Mouse (Mus musculus) hindbrain, embryonic 15.5 days (tissue): ENCODE measurements around the gene Dnajc12. TPM values are rescaled to one million over a fixed set of nuclear protein-coding genes. Genes with fewer than 3 reads are reported as not detected.
A peak's percentile ranks its signal among the peaks of the same experiment; 100 is the strongest.
"Not testable (repeated sequence)": the region's sequence is repeated elsewhere in the genome, so short reads cannot be mapped to it uniquely, and the experiment has no call there.

Experiments
- ATAC-seq: fragments of 200-750 bp; cut with Nextera tagmentation; 2 replicates; pipeline ENCODE4 v1.8.0; 2017; ENCODE audit warnings: low read depth, moderate number of reproducible peaks, moderate TSS enrichment; ENCODE audit not compliant: low FRiP score
- H3K27ac ChIP-seq: fragments of 300-500 bp; sonication (generic); replicated peaks from 2 replicates; pipeline ENCODE4 v1.5.1; 2015; ENCODE audit warnings: mild to moderate bottlenecking, inconsistent platforms
- H3K27me3 ChIP-seq: fragments of 300-500 bp; sonication (generic); 2 replicates; pipeline ENCODE4 v1.6.1; 2015; ENCODE audit warnings: control low read depth, inconsistent platforms
- H3K36me3 ChIP-seq: fragments of 300-500 bp; sonication (generic); 2 replicates; pipeline ENCODE4 v1.6.1; 2015; ENCODE audit warnings: control low read depth, inconsistent platforms
- H3K4me1 ChIP-seq: fragments of 300-500 bp; sonication (generic); replicated peaks from 2 replicates; pipeline ENCODE4 v1.6.1; 2015; ENCODE audit warnings: control low read depth, inconsistent platforms
- H3K4me2 ChIP-seq: fragments of 300-500 bp; sonication (generic); 2 replicates; pipeline ENCODE4 v1.6.1; 2015; ENCODE audit warnings: moderate library complexity, mild to moderate bottlenecking, inconsistent platforms
- H3K4me3 ChIP-seq: fragments of 300-500 bp; sonication (generic); 2 replicates; pipeline ENCODE4 v1.5.1; 2015; ENCODE audit warnings: mild to moderate bottlenecking, inconsistent platforms
- H3K9ac ChIP-seq: fragments of 300-500 bp; sonication (generic); 2 replicates; pipeline ENCODE4 v1.6.1; 2015; ENCODE audit warnings: inconsistent platforms
- H3K9me3 ChIP-seq: fragments of 300-500 bp; sonication (generic); 2 replicates; pipeline ENCODE4 v1.6.1; 2016; ENCODE audit warnings: control low read depth, inconsistent platforms
- WGBS: fragments of 180-500 bp; shearing (Covaris S2); methylation state at CpG from one replicate; pipeline ENCODE4 v1.1.7; 2015; 5-methylcytosine and 5-hydroxymethylcytosine counted together
- polyA plus RNA-seq: library from polyadenylated mRNA; unstranded; fragments of >200 nt; fragmentation: Nextera tagmentation; extraction: Ambion mirVana; gene quantifications from 2 replicates; pipeline ENCODE4 v1.2.1, GENCODE M21; 2015

Gene Dnajc12
- polyA plus RNA-seq = 20.8 and 22.0 TPM in 2 replicates

DNA sequence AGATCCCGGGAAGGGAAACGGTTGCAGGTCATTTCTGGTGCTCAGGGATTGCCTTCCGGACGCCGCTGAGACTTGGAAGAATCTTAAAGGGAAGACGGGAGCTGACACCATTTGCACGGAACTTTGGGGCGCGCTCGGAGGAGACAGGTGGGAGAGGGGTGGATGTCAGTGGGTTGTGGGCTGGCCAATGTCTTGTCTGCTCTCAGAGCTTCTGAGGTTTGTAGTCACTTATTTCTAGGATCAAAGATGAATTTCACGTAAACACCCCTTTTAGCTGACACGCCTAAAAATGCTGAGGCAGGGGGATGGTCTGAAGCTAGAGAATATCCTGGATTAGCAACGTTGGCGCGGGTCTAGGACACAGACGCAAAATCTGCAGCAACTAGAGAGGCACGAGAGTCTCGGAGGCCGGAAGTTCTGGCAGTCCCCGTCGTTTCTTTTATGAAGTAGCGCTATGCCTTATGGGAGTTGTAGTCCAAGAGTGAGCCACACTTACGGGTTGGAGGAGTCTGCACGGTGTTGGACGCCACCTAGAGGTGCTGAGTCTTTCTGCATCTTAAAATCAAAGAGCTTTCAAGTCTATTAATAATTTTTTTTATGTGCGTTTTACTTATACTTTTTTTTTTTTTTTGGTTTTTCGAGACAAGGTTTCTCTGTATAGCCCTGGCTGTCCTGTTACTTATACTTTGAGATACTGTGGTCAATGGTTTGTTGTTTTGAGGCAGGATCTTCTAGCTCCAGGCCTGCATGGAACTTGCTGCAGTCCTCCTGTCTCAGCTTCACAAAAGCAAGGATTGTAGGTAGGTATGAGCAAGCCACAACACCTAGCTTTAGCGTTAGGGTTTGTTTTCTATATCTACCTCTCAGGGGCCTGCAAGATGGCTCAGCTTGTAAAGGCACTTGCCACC is at the start of gene Dnajc12:
TSS of gene Dnajc12 (plus strand) at position 72 of the 908 bp plus-strand sequence.
- peak; percentile 95 for ATAC-seq
- WGBS = under 1% methylated on average over 28 of the region's 28 CpGs
- peak within 1 kb of the TSS; percentile 75 for H3K27ac ChIP-seq

DNA sequence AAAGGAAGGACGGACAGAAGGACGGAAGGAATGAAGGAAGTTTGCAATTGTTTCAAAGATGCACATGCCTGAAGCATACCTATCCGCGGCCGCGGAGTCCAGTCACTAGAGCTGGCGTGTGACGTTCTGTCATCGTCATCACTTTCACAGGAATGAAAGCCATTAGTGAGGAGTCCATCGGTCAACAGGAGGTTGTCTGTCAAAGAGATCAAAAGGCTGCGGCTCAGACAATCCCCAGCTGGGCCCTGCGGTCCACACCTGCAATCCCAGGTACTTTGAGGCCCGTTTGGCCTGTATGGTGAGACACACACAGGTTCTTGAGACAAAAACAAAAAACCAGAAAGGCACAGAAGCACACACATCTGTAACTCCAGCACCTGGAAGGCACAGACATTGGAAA is 45.3 kb upstream of the Dnajc12 start:
- WGBS = 54% methylated on average over 13 of the region's 13 CpGs
- no peak for ATAC-seq
- Histone ChIP-seq H3K9ac (peak overlapping the region; percentile 32), H3K27ac (no peak overlapping the region), H3K4me3 (peak overlapping the region; percentile 87), H3K4me2 (peak overlapping the region; percentile 85), H3K36me3 (peaks cover 15% of the 10 kb centered on the region), H3K27me3 (no peaks in the 10 kb centered on the region), H3K4me1 (peaks cover 25% of the 10 kb centered on the region), H3K9me3 (no peaks in the 10 kb centered on the region)

More for the DNA sequence above, at the start of gene Dnajc12:
- H3K4me1 ChIP-seq = peaks cover 14% of the 10 kb centered on the region
- H3K4me2 ChIP-seq = peak within 1 kb of the TSS; percentile 92
- H3K9me3 ChIP-seq = no peaks in the 10 kb centered on the region
- H3K27me3 ChIP-seq = peaks cover 6% of the 10 kb centered on the region
- H3K4me3 ChIP-seq = peak within 1 kb of the TSS; percentile 62
- H3K9ac ChIP-seq = peak within 1 kb of the TSS; percentile 62
- H3K36me3 ChIP-seq = no peaks in the 10 kb centered on the region

DNA sequence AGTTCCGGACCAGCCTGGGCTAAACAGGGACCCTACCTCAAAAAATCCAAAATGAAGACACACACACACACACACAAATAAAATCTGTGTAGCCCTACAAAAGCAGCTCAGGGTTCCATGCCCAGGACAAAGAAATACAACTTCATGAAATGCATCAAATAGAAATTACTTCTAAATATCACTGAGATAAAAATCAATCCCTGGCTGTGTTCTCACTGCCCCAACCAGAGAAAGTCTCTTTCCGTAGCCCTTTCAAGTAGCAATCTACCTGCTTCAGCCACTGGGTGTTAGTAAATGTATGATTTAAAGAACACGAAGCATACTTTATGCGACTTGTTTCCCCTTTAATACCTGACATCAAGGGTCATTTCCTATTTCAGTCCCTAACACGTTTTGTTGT is 44.9 kb upstream of the Dnajc12 start:
- no peaks in the 10 kb centered on the region for H3K27me3 ChIP-seq
- whole genome bisulfite sequencing = 26% methylated on average over 5 of the region's 5 CpGs
- H3K9me3 ChIP-seq = no peaks in the 10 kb centered on the region
- peak overlapping the region; percentile 87 for H3K4me3 ChIP-seq
- peak overlapping the region; percentile 32 for H3K9ac ChIP-seq
- H3K27ac ChIP-seq = no peak overlapping the region
- H3K36me3 ChIP-seq = peaks cover 14% of the 10 kb centered on the region
- peak overlapping the region; percentile 85 for H3K4me2 ChIP-seq
- peaks cover 25% of the 10 kb centered on the region for H3K4me1 ChIP-seq
- no peak for ATAC-seq

DNA sequence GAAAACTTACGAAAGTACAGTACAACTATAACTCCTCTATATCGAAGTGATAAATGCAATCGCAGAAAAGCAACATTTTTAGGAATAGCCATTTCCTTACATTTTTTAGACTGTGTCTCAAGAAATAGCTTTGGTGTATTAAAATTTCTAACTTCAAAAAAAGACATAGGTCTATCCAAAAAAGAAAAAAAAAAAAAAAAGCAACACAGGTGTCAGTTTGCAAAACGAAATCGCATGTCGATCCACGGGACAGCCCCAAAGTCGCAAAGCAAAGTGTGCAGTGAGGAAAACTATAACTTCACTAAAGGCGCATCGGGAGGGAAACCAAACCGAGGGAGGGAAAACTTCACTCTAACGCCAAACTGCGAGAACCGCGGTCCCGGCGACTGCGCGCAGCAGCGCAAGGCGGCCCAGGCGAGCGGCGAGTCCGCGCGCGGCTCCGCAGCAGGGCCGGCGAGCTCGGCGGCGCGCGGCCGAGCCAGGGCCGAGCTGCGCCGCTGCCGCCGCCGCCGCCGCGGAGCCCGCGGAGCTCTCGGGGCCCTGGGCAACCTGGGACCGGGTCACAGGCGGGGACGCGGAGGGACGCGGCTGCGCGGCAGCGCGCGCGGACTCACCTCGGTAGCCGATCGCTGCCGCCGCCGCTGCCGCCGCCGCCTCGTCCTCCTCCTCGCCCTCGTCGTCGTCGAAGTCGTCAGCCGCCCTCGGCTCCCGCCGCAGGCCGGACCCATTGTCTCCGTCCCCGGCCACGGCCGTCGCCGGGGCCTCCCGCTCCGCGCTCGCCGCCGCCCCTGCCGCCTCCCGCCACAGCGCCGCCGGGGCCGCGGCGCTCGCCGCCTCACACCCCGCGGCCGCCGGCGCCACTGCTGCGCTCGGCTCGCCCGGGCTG is 44.0 kb upstream of the Dnajc12 start:
- H3K27me3 ChIP-seq = no peaks in the 10 kb centered on the region
- H3K4me3 ChIP-seq = peak overlapping the region; percentile 87
- peaks cover 10% of the 10 kb centered on the region for H3K36me3 ChIP-seq
- H3K4me2 ChIP-seq = peak overlapping the region; percentile 85
- peak overlapping the region; percentile 96 for H3K9ac ChIP-seq
- WGBS = 1% methylated on average over 99 of the region's 113 CpGs
- H3K4me1 ChIP-seq = peaks cover 25% of the 10 kb centered on the region
- peak overlapping the region; percentile 93 for H3K27ac ChIP-seq
- H3K9me3 ChIP-seq = no peaks in the 10 kb centered on the region
- ATAC-seq = peak; percentile 88

DNA sequence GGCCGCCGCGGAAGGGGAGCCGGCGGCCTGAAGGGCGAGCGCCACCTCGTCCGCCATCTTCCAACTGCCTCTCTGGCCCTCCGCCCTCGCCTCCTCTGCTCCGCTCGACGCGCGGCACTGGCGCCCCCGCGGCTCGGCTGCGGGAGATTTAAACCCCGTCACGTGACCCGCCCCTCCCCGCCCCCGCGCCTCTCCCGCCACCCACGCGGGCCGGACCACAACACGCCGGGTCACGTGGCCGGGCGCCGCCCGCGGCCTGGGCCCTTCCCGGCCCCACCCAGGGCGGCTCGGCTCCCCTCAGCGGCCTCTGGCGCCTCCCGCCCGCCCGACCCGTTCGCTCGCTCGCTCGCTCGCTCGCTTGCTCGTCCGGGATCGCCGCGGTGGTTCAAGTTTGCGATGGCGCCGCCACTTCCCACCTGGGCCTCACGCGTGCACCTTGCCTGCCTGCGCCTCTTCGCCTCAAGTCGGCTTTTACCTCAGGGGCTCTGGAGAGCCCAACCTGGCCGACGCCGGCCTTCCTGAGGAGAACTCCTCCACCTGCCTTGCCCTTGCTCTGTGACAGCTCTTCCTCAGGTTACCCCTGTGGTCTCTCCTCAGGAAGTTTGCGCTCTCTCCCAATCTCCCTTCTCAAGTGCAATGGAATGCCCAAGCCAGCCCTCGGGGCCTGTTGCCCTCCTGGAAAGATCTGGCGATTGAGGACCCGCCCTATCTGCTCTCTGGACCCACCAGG is 43.2 kb upstream of the Dnajc12 start:
- H3K4me2 ChIP-seq = peak overlapping the region; percentile 85
- peak; percentile 96 for ATAC-seq
- no peaks in the 10 kb centered on the region for H3K9me3 ChIP-seq
- H3K36me3 ChIP-seq = peaks cover 3% of the 10 kb centered on the region; the same call in 1 of the 2 replicates
- peak overlapping the region; percentile 93 for H3K27ac ChIP-seq
- WGBS = under 1% methylated on average over 66 of the region's 74 CpGs
- H3K9ac ChIP-seq = peak overlapping the region; percentile 96
- peak overlapping the region; percentile 87 for H3K4me3 ChIP-seq
- H3K27me3 ChIP-seq = no peaks in the 10 kb centered on the region
- H3K4me1 ChIP-seq = peaks cover 25% of the 10 kb centered on the region

DNA sequence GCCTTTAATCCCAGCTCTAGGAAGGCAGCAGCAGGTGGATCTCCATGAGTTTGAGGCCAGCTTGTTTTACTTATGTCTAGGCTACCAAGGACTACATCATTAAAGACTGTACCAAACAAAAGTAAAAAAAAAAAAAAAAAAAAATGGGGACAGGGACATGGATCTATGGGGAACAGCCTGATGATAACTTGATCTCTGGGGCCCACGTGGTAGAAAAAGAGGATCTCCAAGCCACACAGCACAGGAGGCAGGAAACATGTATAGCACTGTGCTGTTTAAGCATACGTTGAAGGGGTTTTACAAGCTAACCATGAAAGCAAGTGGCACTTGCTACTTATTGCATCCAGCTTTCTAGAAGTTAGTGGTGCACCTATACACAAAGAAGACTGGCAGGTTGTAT is 40.9 kb upstream of the Dnajc12 start:
- no peak overlapping the region for H3K9ac ChIP-seq
- WGBS = 87% methylated on average over 2 of the region's 2 CpGs
- no peaks in the 10 kb centered on the region for H3K36me3 ChIP-seq
- no peaks in the 10 kb centered on the region for H3K27me3 ChIP-seq
- ATAC-seq = no peak
- no peak overlapping the region for H3K4me3 ChIP-seq
- H3K27ac ChIP-seq = no peak overlapping the region
- H3K4me1 ChIP-seq = peaks cover 20% of the 10 kb centered on the region
- no peak overlapping the region for H3K4me2 ChIP-seq
- H3K9me3 ChIP-seq = no peaks in the 10 kb centered on the region

DNA sequence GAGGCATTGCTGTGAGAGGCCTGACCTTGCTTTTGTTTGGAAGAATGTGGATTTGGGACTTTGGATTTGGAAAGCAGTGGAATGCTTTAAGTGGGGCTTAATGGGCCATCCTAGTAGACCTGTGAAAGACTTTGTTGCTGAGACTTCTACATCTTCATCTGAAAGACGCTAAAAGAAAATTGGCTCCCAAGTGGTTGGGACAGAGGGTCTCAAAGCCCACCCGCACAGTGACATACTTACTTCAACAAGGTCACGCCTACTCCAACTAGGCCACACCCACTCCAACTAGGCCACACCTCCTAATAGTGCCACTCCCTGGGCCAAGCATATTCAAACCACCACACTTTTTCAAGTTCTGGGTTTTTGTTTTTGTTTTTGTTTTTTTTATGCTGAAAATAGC is 37.5 kb upstream of the Dnajc12 start:
- Histone ChIP-seq H3K9me3 (no peaks in the 10 kb centered on the region), H3K27me3 (no peaks in the 10 kb centered on the region), H3K4me2 (no peak overlapping the region), H3K36me3 (no peaks in the 10 kb centered on the region), H3K9ac (no peak overlapping the region), H3K4me3 (no peak overlapping the region), H3K27ac (no peak overlapping the region), H3K4me1 (no peaks in the 10 kb centered on the region; the same call in 1 of the 2 replicates)
- 95% methylated on average over 3 of the region's 3 CpGs for WGBS
- ATAC-seq = no peak

DNA sequence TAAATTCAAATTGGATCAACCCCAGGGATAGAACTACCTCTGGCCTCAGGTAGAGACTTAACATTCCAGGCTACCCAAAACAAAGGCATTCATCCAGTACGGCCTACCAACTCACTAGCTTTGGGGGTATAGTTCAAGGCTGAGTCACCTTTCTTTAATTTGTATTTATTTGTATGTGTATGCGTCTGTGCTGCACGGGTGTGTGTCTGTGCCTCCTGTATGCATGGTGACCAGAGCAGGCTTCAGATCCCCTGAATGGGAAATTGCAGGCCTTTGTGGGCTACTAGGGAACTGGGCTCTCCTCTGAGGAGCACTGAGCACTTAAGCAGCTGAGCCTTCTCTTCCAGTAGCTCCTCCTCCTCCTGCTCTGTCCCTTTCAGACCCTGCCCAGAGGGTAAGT is 34.0 kb upstream of the Dnajc12 start:
- H3K36me3 ChIP-seq = no peaks in the 10 kb centered on the region
- H3K4me3 ChIP-seq = no peak overlapping the region
- H3K27me3 ChIP-seq = no peaks in the 10 kb centered on the region
- H3K4me2 ChIP-seq = no peak overlapping the region
- H3K4me1 ChIP-seq = no peaks in the 10 kb centered on the region
- H3K9me3 ChIP-seq = no peaks in the 10 kb centered on the region
- ATAC-seq = no peak
- H3K9ac ChIP-seq = no peak overlapping the region
- 60% methylated on average over 3 of the region's 3 CpGs for WGBS
- H3K27ac ChIP-seq = no peak overlapping the region

DNA sequence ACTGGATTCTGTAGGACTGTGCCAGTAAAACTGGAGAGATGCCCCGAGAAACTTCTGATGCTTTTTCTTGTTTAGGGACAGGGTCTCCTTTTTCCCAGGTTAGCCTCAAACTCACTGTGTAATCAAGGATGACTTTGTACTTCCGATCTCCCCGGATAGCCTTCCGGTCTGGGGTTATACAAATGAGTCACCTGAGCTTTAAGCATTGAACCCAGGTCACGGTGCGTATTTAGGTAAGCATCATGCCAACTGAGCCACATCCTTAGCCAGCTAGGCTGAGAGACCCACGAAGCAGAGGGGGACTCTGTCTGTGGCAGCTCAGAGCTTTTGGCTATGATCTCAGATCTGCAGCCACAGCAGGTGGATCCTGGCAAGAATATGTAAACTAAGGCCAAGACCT is 31.6 kb upstream of the Dnajc12 start:
- no peak overlapping the region for H3K27ac ChIP-seq
- 92% methylated on average over 7 of the region's 7 CpGs for WGBS
- H3K36me3 ChIP-seq = no peaks in the 10 kb centered on the region
- no peak overlapping the region for H3K4me2 ChIP-seq
- H3K4me1 ChIP-seq = no peaks in the 10 kb centered on the region
- no peak overlapping the region for H3K9ac ChIP-seq
- ATAC-seq = no peak
- no peaks in the 10 kb centered on the region for H3K9me3 ChIP-seq
- no peaks in the 10 kb centered on the region for H3K27me3 ChIP-seq
- no peak overlapping the region for H3K4me3 ChIP-seq

DNA sequence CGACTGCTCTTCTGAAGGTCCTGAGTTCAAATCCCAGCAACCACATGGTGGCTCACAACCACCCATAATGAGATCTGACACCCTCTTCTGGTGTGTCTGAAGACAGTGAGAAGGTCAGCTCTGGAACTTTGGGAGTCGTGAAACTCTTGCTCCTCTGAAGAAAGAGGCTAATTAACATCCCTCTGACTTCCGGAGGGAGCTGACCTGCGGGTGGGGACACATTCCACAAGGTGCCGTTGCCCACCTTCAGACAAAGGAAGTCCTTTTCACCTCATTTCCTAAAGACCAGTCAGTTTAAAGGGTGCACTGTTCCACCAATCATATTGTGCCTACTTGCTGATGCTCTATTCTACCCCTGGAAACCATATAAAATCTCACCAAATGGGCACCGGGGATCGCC is 31.1 kb upstream of the Dnajc12 start:
- H3K27me3 ChIP-seq, H3K27ac ChIP-seq, H3K4me2 ChIP-seq, H3K9me3 ChIP-seq, H3K4me3 ChIP-seq, H3K9ac ChIP-seq, ATAC-seq, H3K4me1 ChIP-seq, H3K36me3 ChIP-seq: not testable (repeated sequence)
- WGBS = 90% methylated on average over 7 of the region's 7 CpGs

DNA sequence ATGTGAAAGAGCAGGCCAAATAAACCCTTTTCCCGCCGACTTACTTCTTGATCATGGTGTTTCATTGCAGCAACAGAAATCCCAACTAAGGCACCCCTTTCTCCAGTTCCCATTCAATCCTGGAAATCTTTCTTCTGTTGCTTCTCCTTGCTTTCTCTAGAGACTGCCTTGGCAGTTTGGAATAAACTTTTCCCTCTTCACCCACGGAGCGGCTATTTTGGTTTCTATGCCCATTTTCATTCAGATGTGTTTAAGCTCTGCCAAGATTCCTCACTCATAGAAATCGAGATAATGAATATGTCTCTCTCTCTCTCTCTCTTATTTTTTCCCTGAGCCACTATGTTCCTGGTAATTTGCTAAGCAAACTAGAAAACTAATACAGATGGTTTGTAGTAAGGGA is 30.1 kb upstream of the Dnajc12 start:
- H3K4me2 ChIP-seq = no peak overlapping the region
- no peaks in the 10 kb centered on the region for H3K36me3 ChIP-seq
- no peak overlapping the region for H3K4me3 ChIP-seq
- no peak for ATAC-seq
- H3K9me3 ChIP-seq = no peaks in the 10 kb centered on the region
- H3K27me3 ChIP-seq = no peaks in the 10 kb centered on the region
- H3K4me1 ChIP-seq = no peaks in the 10 kb centered on the region
- H3K9ac ChIP-seq = no peak overlapping the region
- WGBS = 68% methylated on average over 5 of the region's 5 CpGs
- no peak overlapping the region for H3K27ac ChIP-seq
